Mouse (Mus musculus) hindbrain, embryonic 11.5 days (tissue): ENCODE measurements at regions not wholly inside any gene's neighbourhood (a gene's known extent, or its start where the extent isn't known, plus 50 kb on each side); places are given as distances from the start of the nearest gene placed in this dataset.
A peak's percentile ranks its signal among the peaks of the same experiment; 100 is the strongest.

Experiments used
- ATAC-seq: fragments of 200-750 bp; cut with Nextera tagmentation; 2 replicates; pipeline ENCODE4 v1.8.0; 2017; ENCODE audit warnings: mild to moderate bottlenecking, moderate TSS enrichment, moderate library complexity; ENCODE audit not compliant: low FRiP score
- DNase-seq: peaks from one replicate; pipeline ENCODE4 v3.0.0-alpha.2; 2015; ENCODE audit warnings: low spot score
- H3K27ac ChIP-seq: fragments of 300-500 bp; sonication (generic); 2 replicates; pipeline ENCODE4 v1.5.1; 2014; ENCODE audit warnings: mild to moderate bottlenecking, low read depth, low read length
- H3K27me3 ChIP-seq: fragments of 300-500 bp; sonication (generic); 2 replicates; pipeline ENCODE4 v1.6.1; 2014; ENCODE audit warnings: mild to moderate bottlenecking, low read length, moderate library complexity, mixed read lengths; ENCODE audit not compliant: control insufficient read depth, insufficient read depth
- H3K36me3 ChIP-seq: fragments of 300-500 bp; sonication (generic); 2 replicates; pipeline ENCODE4 v1.6.1; 2014; ENCODE audit warnings: mild to moderate bottlenecking, low read length, moderate library complexity, mixed read lengths; ENCODE audit not compliant: control insufficient read depth, insufficient read depth
- H3K4me1 ChIP-seq: fragments of 300-500 bp; sonication (generic); replicated peaks from 2 replicates; pipeline ENCODE4 v1.6.1; 2014; ENCODE audit warnings: low read length, mixed read lengths; ENCODE audit not compliant: control insufficient read depth, insufficient read depth
- H3K4me2 ChIP-seq: fragments of 300-500 bp; sonication (generic); replicated peaks from 2 replicates; pipeline ENCODE4 v1.6.1; 2014; ENCODE audit warnings: mild to moderate bottlenecking, low read depth, low read length
- H3K4me3 ChIP-seq: fragments of 300-500 bp; sonication (generic); 2 replicates; pipeline ENCODE4 v1.5.1; 2014; ENCODE audit warnings: low read depth, low read length
- H3K9ac ChIP-seq: fragments of 300-500 bp; sonication (generic); 2 replicates; pipeline ENCODE4 v1.6.1; 2014; ENCODE audit warnings: low read depth, low read length
- H3K9me3 ChIP-seq: fragments of 300-500 bp; sonication (generic); 2 replicates; pipeline ENCODE4 v1.6.1; 2016; ENCODE audit warnings: low read length; ENCODE audit not compliant: control insufficient read depth
- WGBS: fragments of 180-500 bp; shearing (Covaris S2); extraction: QIAGEN DNeasy Blood & Tissue Kit; methylation state at CpG from one replicate; pipeline ENCODE4 v1.1.7; 2014; 5-methylcytosine and 5-hydroxymethylcytosine counted together

DNA sequence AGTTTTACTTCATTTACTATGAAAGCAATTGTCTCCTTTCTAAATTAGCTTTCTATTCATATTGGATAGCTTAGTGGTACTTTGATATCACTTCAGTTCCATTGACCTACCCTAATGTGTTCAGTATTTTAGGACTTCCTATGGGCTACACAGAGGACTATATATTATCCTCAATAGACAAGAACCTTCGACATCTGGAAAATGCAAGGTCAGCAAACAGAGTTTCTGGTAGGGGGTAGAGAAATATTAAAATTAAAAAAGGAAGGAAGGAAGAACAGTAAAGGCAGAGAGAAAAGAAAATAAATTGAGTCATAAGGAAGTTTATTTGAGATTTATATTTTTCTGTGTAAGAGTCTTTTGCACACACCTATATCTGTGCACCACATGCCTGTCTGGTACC, 107.4 kb upstream of the Insig1 start:
- ATAC-seq: no peak

DNA sequence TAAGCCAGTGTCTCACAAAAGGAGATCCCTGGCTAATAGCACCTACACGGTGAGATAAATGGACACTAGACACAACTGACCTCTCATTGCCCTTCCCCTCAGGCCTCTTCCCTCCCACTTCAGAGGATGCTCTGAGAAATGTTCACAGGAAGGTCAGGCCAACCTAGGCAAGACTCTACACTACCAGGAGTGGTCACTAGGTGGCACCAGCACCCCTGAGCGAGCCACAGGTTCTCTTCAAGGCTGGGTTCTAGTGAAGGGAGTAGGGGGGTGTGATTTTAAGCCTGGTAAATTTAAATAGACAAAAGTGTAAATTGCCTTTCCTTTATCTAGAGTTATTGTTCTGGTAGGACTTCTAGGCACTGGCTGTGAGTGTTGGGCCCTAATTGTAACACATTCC, 76.0 kb upstream of the Insig1 start:
- WGBS: 21% methylated on average over 2 of the region's 2 CpGs
- ATAC-seq: no peak; the same call in 1 of the 2 replicates

More for the DNA sequence above, 107.4 kb upstream of the Insig1 start:
- Histone ChIP-seq H3K4me3 (no peak overlapping the region), H3K36me3 (no peaks in the 10 kb centered on the region), H3K4me2 (no peak overlapping the region), H3K9ac (no peak overlapping the region), H3K9me3 (no peaks in the 10 kb centered on the region), H3K27me3 (no peaks in the 10 kb centered on the region), H3K27ac (no peak overlapping the region), H3K4me1 (no peaks in the 10 kb centered on the region)
- DNase-seq: no peak
- WGBS: 84% methylated on average over 1 of the region's 1 CpGs

GRCm38 (mm10) chr5:27997751-27998150, 73.4 kb upstream of the Insig1 start:
- no peak overlapping the region for H3K9ac ChIP-seq
- H3K4me2 ChIP-seq: no peak overlapping the region
- H3K4me3 ChIP-seq: no peak overlapping the region
- ATAC-seq (no peak), DNase-seq (no peak)
- 88% methylated on average over 8 of the region's 8 CpGs for WGBS
- H3K27ac ChIP-seq: no peak overlapping the region
- no peaks in the 10 kb centered on the region for H3K4me1 ChIP-seq
- no peaks in the 10 kb centered on the region for H3K36me3 ChIP-seq
- H3K27me3 ChIP-seq: no peaks in the 10 kb centered on the region
- no peaks in the 10 kb centered on the region for H3K9me3 ChIP-seq

More for the DNA sequence above, 76.0 kb upstream of the Insig1 start:
- no peaks in the 10 kb centered on the region for H3K9me3 ChIP-seq
- H3K27me3 ChIP-seq: no peaks in the 10 kb centered on the region
- no peak overlapping the region for H3K27ac ChIP-seq
- no peak overlapping the region for H3K9ac ChIP-seq
- no peaks in the 10 kb centered on the region for H3K36me3 ChIP-seq
- H3K4me2 ChIP-seq: no peak overlapping the region
- H3K4me1 ChIP-seq: no peaks in the 10 kb centered on the region
- peak; percentile 85 for DNase-seq
- no peak overlapping the region for H3K4me3 ChIP-seq

- Histone ChIP-seq H3K4me2 (no peak overlapping the region), H3K4me1 (no peaks in the 10 kb centered on the region), H3K9me3 (no peaks in the 10 kb centered on the region), H3K4me3 (no peak overlapping the region), H3K27me3 (no peaks in the 10 kb centered on the region), H3K27ac (no peak overlapping the region), H3K36me3 (no peaks in the 10 kb centered on the region), H3K9ac (no peak overlapping the region)
- 76% methylated on average over 1 of the region's 1 CpGs for WGBS
- 0 out of 2 replicates have a peak, but pooled peaks have one; percentile 12 for ATAC-seq
- no peak for DNase-seq
These were observed 68.2 kb upstream of the Insig1 start for GRCm38 (mm10) chr5:28002922-28003321.

DNA sequence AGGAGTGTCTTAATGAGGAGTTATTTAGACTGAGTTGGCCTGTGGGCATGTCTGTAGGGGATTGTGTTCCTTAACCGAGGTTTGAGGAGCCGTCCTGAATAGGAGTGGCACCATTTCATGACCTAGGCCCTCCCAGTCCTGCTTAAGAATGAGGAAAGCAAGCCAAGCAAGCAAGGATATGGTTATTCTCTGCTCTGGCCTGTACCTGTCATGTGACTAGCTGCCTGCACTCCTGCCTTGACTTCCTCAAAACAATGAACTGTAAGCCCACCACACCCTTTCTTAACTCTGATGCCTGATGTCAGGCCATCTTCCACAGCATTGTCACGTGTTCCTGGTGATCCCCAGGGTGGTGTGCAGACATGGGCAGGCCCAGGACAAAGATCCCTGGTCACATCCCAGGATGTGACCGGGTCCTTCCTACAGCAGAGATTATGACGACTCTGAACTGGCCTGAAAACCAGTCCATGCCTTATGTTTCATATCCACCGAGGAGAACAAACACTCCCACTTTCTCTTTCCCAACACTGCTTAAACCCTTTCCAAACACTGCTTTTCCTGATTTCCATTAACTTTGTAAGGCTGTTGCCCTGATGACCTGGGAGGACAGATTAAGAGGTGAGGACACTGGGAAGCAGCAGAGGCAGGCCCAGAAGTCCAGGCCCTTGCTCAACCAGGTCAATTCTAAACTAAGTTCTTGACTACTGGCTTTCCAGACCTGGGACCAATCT, 67.2 kb upstream of the Insig1 start:
- Histone ChIP-seq H3K36me3 (no peaks in the 10 kb centered on the region), H3K4me1 (no peaks in the 10 kb centered on the region), H3K27me3 (no peaks in the 10 kb centered on the region), H3K9me3 (no peaks in the 10 kb centered on the region), H3K9ac (no peak overlapping the region), H3K4me3 (no peak overlapping the region), H3K4me2 (no peak overlapping the region), H3K27ac (no peak overlapping the region)
- WGBS: 79% methylated on average over 6 of the region's 6 CpGs
- ATAC-seq (no peak), DNase-seq (no peak)

- Histone ChIP-seq H3K4me3 (no peak overlapping the region), H3K4me2 (no peak overlapping the region), H3K9ac (no peak overlapping the region), H3K9me3 (no peaks in the 10 kb centered on the region), H3K4me1 (no peaks in the 10 kb centered on the region), H3K36me3 (no peaks in the 10 kb centered on the region), H3K27me3 (no peaks in the 10 kb centered on the region), H3K27ac (no peak overlapping the region)
- ATAC-seq (no peak), DNase-seq (no peak)
These were observed 66.7 kb upstream of the Insig1 start for GRCm38 (mm10) chr5:28004487-28004827.

DNA sequence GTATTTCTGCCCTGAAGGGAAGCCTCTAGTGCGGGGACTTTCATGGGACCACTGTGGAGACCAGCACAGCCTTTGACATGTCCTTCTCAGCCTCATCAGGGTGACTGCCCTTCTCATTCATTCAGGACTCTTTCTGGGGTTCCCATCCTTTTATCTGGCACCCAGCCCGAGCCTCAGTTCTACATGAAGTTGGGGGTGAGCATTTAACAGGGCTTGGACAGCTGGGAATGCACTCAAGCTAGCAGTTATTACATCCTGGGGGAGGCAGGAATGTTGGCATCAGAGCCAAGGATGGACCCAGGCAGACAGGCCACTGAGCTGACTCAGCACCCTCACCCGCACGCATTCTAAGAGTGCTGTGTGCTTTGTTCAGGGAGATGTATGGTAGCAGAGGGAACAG, 61.8 kb upstream of the Insig1 start:
- Histone ChIP-seq H3K36me3 (no peaks in the 10 kb centered on the region), H3K4me2 (no peak overlapping the region), H3K4me3 (no peak overlapping the region), H3K27me3 (no peaks in the 10 kb centered on the region), H3K4me1 (no peaks in the 10 kb centered on the region), H3K9me3 (no peaks in the 10 kb centered on the region), H3K9ac (no peak overlapping the region), H3K27ac (no peak overlapping the region)
- ATAC-seq (no peak), DNase-seq (no peak)
- WGBS: 86% methylated on average over 4 of the region's 4 CpGs

DNA sequence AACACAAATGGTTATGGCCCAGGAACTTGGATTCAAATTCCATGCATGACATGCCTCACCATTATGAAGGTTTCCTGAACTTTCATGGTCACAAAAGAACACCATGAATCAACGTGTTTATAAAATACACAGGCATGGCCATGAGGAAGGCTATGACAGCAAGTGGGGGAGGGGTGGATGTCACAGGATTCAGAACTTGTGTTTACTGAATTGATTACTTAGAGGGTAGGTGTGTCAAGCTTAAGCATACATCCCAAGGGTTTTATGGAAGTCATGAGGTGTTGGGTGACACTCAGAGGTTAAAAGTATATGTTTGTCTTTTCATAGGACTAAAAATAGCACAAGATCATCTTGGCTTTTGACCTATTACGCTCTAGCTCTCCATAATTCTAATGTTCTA, 61.3 kb upstream of the Insig1 start:
- H3K27me3 ChIP-seq: no peaks in the 10 kb centered on the region
- DNase-seq (no peak), ATAC-seq (no peak)
- no peaks in the 10 kb centered on the region for H3K9me3 ChIP-seq
- no peak overlapping the region for H3K9ac ChIP-seq
- no peak overlapping the region for H3K4me3 ChIP-seq
- no peaks in the 10 kb centered on the region for H3K36me3 ChIP-seq
- no peaks in the 10 kb centered on the region for H3K4me1 ChIP-seq
- H3K27ac ChIP-seq: no peak overlapping the region
- no peak overlapping the region for H3K4me2 ChIP-seq
- WGBS: 80% methylated on average over 2 of the region's 2 CpGs

GRCm38 (mm10) chr5:28010529-28010928, 60.6 kb upstream of the Insig1 start:
- Histone ChIP-seq H3K4me3 (no peak overlapping the region), H3K9me3 (no peaks in the 10 kb centered on the region), H3K4me1 (no peaks in the 10 kb centered on the region), H3K9ac (no peak overlapping the region), H3K27me3 (no peaks in the 10 kb centered on the region), H3K27ac (no peak overlapping the region), H3K36me3 (no peaks in the 10 kb centered on the region), H3K4me2 (no peak overlapping the region)
- 100% methylated on average over 3 of the region's 3 CpGs for WGBS
- DNase-seq (no peak), ATAC-seq (no peak)
